Mouse (Mus musculus) C2C12 (cell line): ENCODE measurements around the gene Hmgcl.

Experiments
- CEBPB ChIP-seq: IDR thresholded peaks from one replicate; pipeline ENCODE4 v1.6.1; 2011; ENCODE audit warnings: low read depth, mild to moderate bottlenecking, control low read depth, moderate library complexity
- CTCF ChIP-seq: IDR thresholded peaks from one replicate; pipeline ENCODE4 v1.5.1; 2011; ENCODE audit not compliant: control insufficient read depth, insufficient read depth, insufficient read length
- MAX ChIP-seq: IDR thresholded peaks from one replicate; pipeline ENCODE4 v1.6.1; 2011; ENCODE audit warnings: mild to moderate bottlenecking, control low read depth
- MYOD1 ChIP-seq: IDR thresholded peaks from one replicate; pipeline ENCODE4 v1.6.1; 2011; ENCODE audit warnings: low read depth; ENCODE audit not compliant: control insufficient read depth, insufficient read length
- MYOG ChIP-seq: IDR thresholded peaks from one replicate; pipeline ENCODE4 v1.6.1; 2011; ENCODE audit not compliant: control insufficient read depth, insufficient read length; ENCODE audit errors: extremely low read depth
- USF1 ChIP-seq: IDR thresholded peaks from one replicate; pipeline ENCODE4 v1.6.1; 2011; ENCODE audit warnings: low read depth, mild to moderate bottlenecking, control low read depth, moderate library complexity

DNA sequence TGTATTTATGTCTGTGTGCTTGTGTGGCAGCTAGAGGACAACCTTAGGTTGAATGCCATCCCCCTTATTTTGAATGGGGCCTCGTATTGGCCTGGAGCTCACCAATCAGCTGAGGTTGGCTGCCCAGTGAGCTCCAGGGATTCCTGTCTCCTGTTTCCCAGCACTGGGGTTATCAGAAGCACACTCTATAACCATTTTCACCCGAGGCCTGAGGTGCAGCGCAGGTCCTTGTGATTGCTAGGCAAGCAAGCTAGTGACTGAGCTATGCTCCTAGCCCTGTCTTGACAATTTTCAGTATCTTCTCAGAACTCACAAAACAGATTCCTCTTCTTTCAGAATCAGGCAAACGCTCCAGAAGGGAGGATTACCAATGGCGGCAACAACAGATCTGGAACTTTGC lies 38.3 kb downstream of the Hmgcl start:
- TF ChIP-seq CTCF (no peak), MAX (no peak), MYOG (no peak), CEBPB (no peak), MYOD1 (no peak), USF1 (no peak)
